Mouse (Mus musculus): ENCODE data around the gene Wdr45. TPM values are rescaled to one million over a fixed set of nuclear protein-coding genes. Genes with fewer than 3 reads are reported as not detected.
"Not testable (repeated sequence)": the region's sequence is repeated elsewhere in the genome, so short reads cannot be mapped to it uniquely, and the experiment has no call there.

Wdr45 gene
- total RNA-seq (2012; rRNA removed) = 55.3 and 57.6 TPM in 2 replicates

GRCm38 (mm10) chrX:7714135-7714899 lies at the start of gene Wdr45:
Gene Wdr45, plus strand, starts transcription at chrX:7714333.
- H3K4me1 ChIP-seq (ENCODE audit: control insufficient read depth in 2 of 2, insufficient read depth in 2 of 2, low read length in 2 of 2, poor library complexity in 1 of 2); in situ Hi-C loops (cut with MboI; ENCODE audit: low sequenced_read_pairs in 2 of 2, unreplicated experiment in 2 of 2); H3K36me3 ChIP-seq (ENCODE audit: control insufficient read depth, insufficient read depth, low read length, poor library complexity, severe bottlenecking); H3K9me3 ChIP-seq (ENCODE audit: control insufficient read depth, insufficient read depth, low read depth, low read length): not testable (repeated sequence)
- peak; percentile 85 for DNase-seq (ENCODE audit: low read depth, low spot score)
- peak within 1 kb of the TSS; percentile 71 to 81 for H3K4me3 ChIP-seq (ENCODE audit: insufficient read depth in 1 of 2, low read depth in 1 of 2, low read length in 2 of 2, poor library complexity in 1 of 2, severe bottlenecking in 1 of 2)
- H3K27ac ChIP-seq (ENCODE audit: insufficient read depth, low read depth, low read length, poor library complexity, severe bottlenecking) = peak within 1 kb of the TSS; percentile 78
- peak within 1 kb of the TSS; percentile 82 for H3K9ac ChIP-seq (ENCODE audit: insufficient read depth, low read depth, low read length, poor library complexity, severe bottlenecking)

- H3K27ac ChIP-seq (ENCODE audit: insufficient read depth, low read depth, low read length, poor library complexity, severe bottlenecking) = no peak overlapping the region
- peaks cover 16% of the 10 kb centered on the region for H3K36me3 ChIP-seq (ENCODE audit: control insufficient read depth, insufficient read depth, low read length, poor library complexity, severe bottlenecking)
- H3K9me3 ChIP-seq (ENCODE audit: control insufficient read depth, insufficient read depth, low read depth, low read length) = no peaks in the 10 kb centered on the region
- no peak for DNase-seq (ENCODE audit: low read depth, low spot score)
- H3K4me1 ChIP-seq (ENCODE audit: control insufficient read depth in 2 of 2, insufficient read depth in 2 of 2, low read length in 2 of 2, poor library complexity in 1 of 2) = peaks cover 0 to 14% of the 10 kb centered on the region in 2 experiments; a peak in 1 of 4 replicates
- in situ Hi-C loops (cut with MboI; ENCODE audit: low sequenced_read_pairs in 2 of 2, unreplicated experiment in 2 of 2) = no loop called here
- TF ChIP-seq ZNF384 (IDR thresholded peaks at IDR 0.05; ENCODE audit: low read depth, low read length) (no peak), ZC3H11A (IDR thresholded peaks at IDR 0.05; ENCODE audit: borderline replicate concordance, low read depth, low read length) (no peak), HCFC1 (IDR thresholded peaks at IDR 0.05; ENCODE audit: borderline replicate concordance, insufficient read depth, low read length) (no peak), MAFK (IDR thresholded peaks at IDR 0.05; ENCODE audit: insufficient read depth, low read depth, low read length) (no peak), CHD2 (IDR thresholded peaks at IDR 0.05; ENCODE audit: low read depth, low read length) (no peak)
- no peak overlapping the region for H3K9ac ChIP-seq (ENCODE audit: insufficient read depth, low read depth, low read length, poor library complexity, severe bottlenecking)
- H3K4me3 ChIP-seq (ENCODE audit: insufficient read depth in 1 of 2, low read depth in 1 of 2, low read length in 2 of 2, poor library complexity in 1 of 2, severe bottlenecking in 1 of 2) = peak overlapping the region in 1 of 2 experiments; percentile 13; a peak in 1 of 4 replicates
These were observed 49.3 kb upstream of the Wdr45 start for GRCm38 (mm10) chrX:7664791-7665190.

- H3K4me3 ChIP-seq (ENCODE audit: insufficient read depth in 1 of 2, low read depth in 1 of 2, low read length in 2 of 2, poor library complexity in 1 of 2, severe bottlenecking in 1 of 2) = no peak overlapping the region
- H3K27ac ChIP-seq (ENCODE audit: insufficient read depth, low read depth, low read length, poor library complexity, severe bottlenecking) = no peak overlapping the region
- peak overlapping the region; percentile 38; the same call in 1 of the 2 replicates for H3K9ac ChIP-seq (ENCODE audit: insufficient read depth, low read depth, low read length, poor library complexity, severe bottlenecking)
- H3K4me1 ChIP-seq (ENCODE audit: control insufficient read depth in 2 of 2, insufficient read depth in 2 of 2, low read length in 2 of 2, poor library complexity in 1 of 2) = peaks cover 0 to 14% of the 10 kb centered on the region in 2 experiments; a peak in 1 of 4 replicates
- peaks cover 16% of the 10 kb centered on the region for H3K36me3 ChIP-seq (ENCODE audit: control insufficient read depth, insufficient read depth, low read length, poor library complexity, severe bottlenecking)
- no peaks in the 10 kb centered on the region for H3K9me3 ChIP-seq (ENCODE audit: control insufficient read depth, insufficient read depth, low read depth, low read length)
- TF ChIP-seq MAFK (IDR thresholded peaks at IDR 0.05; ENCODE audit: insufficient read depth, low read depth, low read length) (no peak), CHD2 (IDR thresholded peaks at IDR 0.05; ENCODE audit: low read depth, low read length) (no peak), HCFC1 (IDR thresholded peaks at IDR 0.05; ENCODE audit: borderline replicate concordance, insufficient read depth, low read length) (no peak), ZC3H11A (IDR thresholded peaks at IDR 0.05; ENCODE audit: borderline replicate concordance, low read depth, low read length) (no peak), ZNF384 (IDR thresholded peaks at IDR 0.05; ENCODE audit: low read depth, low read length) (no peak)
- in situ Hi-C loops (cut with MboI; ENCODE audit: low sequenced_read_pairs in 2 of 2, unreplicated experiment in 2 of 2) = no loop called here
- no peak for DNase-seq (ENCODE audit: low read depth, low spot score)
These were observed 48.2 kb upstream of the Wdr45 start for GRCm38 (mm10) chrX:7665739-7666502.

GRCm38 (mm10) chrX:7670390-7670881 lies 43.7 kb upstream of the Wdr45 start:
- Histone ChIP-seq H3K9me3 (ENCODE audit: control insufficient read depth, insufficient read depth, low read depth, low read length) (no peaks in the 10 kb centered on the region), H3K4me1 (ENCODE audit: control insufficient read depth in 2 of 2, insufficient read depth in 2 of 2, low read length in 2 of 2, poor library complexity in 1 of 2) (peaks cover 0 to 14% of the 10 kb centered on the region in 2 experiments; a peak in 1 of 4 replicates), H3K36me3 (ENCODE audit: control insufficient read depth, insufficient read depth, low read length, poor library complexity, severe bottlenecking) (peaks cover 16% of the 10 kb centered on the region), H3K4me3 (ENCODE audit: insufficient read depth in 1 of 2, low read depth in 1 of 2, low read length in 2 of 2, poor library complexity in 1 of 2, severe bottlenecking in 1 of 2) (peak overlapping the region; percentile 85 to 90), H3K9ac (ENCODE audit: insufficient read depth, low read depth, low read length, poor library complexity, severe bottlenecking) (peak overlapping the region; percentile 87), H3K27ac (ENCODE audit: insufficient read depth, low read depth, low read length, poor library complexity, severe bottlenecking) (peak overlapping the region; percentile 83)
- no peak for DNase-seq (ENCODE audit: low read depth, low spot score)
- TF ChIP-seq CHD2 (IDR thresholded peaks at IDR 0.05; ENCODE audit: low read depth, low read length) (no peak), ZNF384 (IDR thresholded peaks at IDR 0.05; ENCODE audit: low read depth, low read length) (no peak), MAFK (IDR thresholded peaks at IDR 0.05; ENCODE audit: insufficient read depth, low read depth, low read length) (no peak), HCFC1 (IDR thresholded peaks at IDR 0.05; ENCODE audit: borderline replicate concordance, insufficient read depth, low read length) (no peak), ZC3H11A (IDR thresholded peaks at IDR 0.05; ENCODE audit: borderline replicate concordance, low read depth, low read length) (no peak)
- in situ Hi-C loops (cut with MboI; ENCODE audit: low sequenced_read_pairs in 2 of 2, unreplicated experiment in 2 of 2) = no loop called here

Data from ES-E14 (cell line).